Mouse (Mus musculus): ENCODE measurements around the gene Samd3. TPM values are rescaled to one million over a fixed set of nuclear protein-coding genes. Genes with fewer than 3 reads are reported as not detected.

Samd3 gene
- polyA plus RNA-seq, 1 experiment from 2014 or later: 0.08 TPM

DNA sequence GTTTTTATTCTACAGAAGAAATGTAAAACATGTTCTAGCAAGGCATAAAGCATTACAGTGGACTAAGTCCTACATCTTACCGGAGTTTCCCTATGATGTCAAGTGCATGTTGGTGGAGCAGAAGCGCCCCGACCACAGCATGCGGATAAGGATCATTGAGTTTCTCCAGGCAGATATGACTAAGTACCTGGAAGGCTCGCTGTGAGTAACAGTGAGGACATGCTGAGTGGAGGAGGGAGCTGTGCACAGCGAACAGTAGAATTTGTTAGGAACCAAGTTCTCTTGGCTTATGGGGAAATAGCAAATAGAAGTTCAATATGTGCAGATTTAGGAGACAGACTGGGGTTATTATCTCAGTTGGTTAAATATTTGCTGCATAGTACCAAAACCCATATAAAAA is 15.0 kb downstream of the Samd3 start:
- WGBS: 86% methylated on average over 6 of the region's 6 CpGs
- H3K9me3 ChIP-seq (replicated peaks): no peaks in the 10 kb centered on the region
- H3K4me1 ChIP-seq: 0 out of 2 replicates have a peak, but pooled peaks cover 3% of the 10 kb centered on the region
- DNase-seq (ENCODE audit: low spot score): no peak
- H3K36me3 ChIP-seq: no peaks in the 10 kb centered on the region
- H3K4me3 ChIP-seq: no peak overlapping the region
- H3K27ac ChIP-seq: no peak overlapping the region
- H3K27me3 ChIP-seq (ENCODE audit: low read depth, poor library complexity, severe bottlenecking): no peaks in the 10 kb centered on the region

GRCm38 (mm10) chr10:26249426-26250165 is 20.1 kb downstream of the Samd3 start:
- no peaks in the 10 kb centered on the region for H3K36me3 ChIP-seq
- no peaks in the 10 kb centered on the region for H3K4me1 ChIP-seq
- H3K27ac ChIP-seq: no peak overlapping the region
- no peaks in the 10 kb centered on the region for H3K9me3 ChIP-seq (replicated peaks)
- H3K27me3 ChIP-seq (ENCODE audit: low read depth, poor library complexity, severe bottlenecking): no peaks in the 10 kb centered on the region
- WGBS: 91% methylated on average over 7 of the region's 7 CpGs
- H3K4me3 ChIP-seq: no peak overlapping the region
- DNase-seq (ENCODE audit: low spot score): no peak

GRCm38 (mm10) chr10:26259908-26260307 is 30.4 kb downstream of the Samd3 start:
- Histone ChIP-seq H3K4me1 (no peaks in the 10 kb centered on the region), H3K36me3 (no peaks in the 10 kb centered on the region), H3K4me3 (no peak overlapping the region), H3K27ac (no peak overlapping the region), H3K27me3 (ENCODE audit: low read depth, poor library complexity, severe bottlenecking) (no peaks in the 10 kb centered on the region), H3K9me3 (replicated peaks) (no peaks in the 10 kb centered on the region)
- 82% methylated on average over 4 of the region's 4 CpGs for WGBS
- no peak for DNase-seq (ENCODE audit: low spot score)

- Histone ChIP-seq H3K36me3 (no peaks in the 10 kb centered on the region), H3K9me3 (replicated peaks) (no peaks in the 10 kb centered on the region), H3K27me3 (ENCODE audit: low read depth, poor library complexity, severe bottlenecking) (no peaks in the 10 kb centered on the region), H3K4me3 (no peak overlapping the region), H3K27ac (no peak overlapping the region), H3K4me1 (peaks cover 10% of the 10 kb centered on the region)
- 82% methylated on average over 3 of the region's 3 CpGs for WGBS
- DNase-seq (ENCODE audit: low spot score): no peak
Observed at GRCm38 (mm10) chr10:26263744-26264459, 34.4 kb downstream of the Samd3 start.

- H3K27me3 ChIP-seq (ENCODE audit: low read depth, poor library complexity, severe bottlenecking): no peaks in the 10 kb centered on the region
- no peaks in the 10 kb centered on the region for H3K4me1 ChIP-seq
- no peak overlapping the region for H3K4me3 ChIP-seq
- 96% methylated on average over 6 of the region's 6 CpGs for WGBS
- peaks cover 74% of the 10 kb centered on the region for H3K36me3 ChIP-seq
- no peaks in the 10 kb centered on the region for H3K9me3 ChIP-seq (replicated peaks)
- DNase-seq (ENCODE audit: low spot score): no peak
- no peak overlapping the region for H3K27ac ChIP-seq
Observed at GRCm38 (mm10) chr10:26275414-26275813, 45.9 kb downstream of the Samd3 start.

DNA sequence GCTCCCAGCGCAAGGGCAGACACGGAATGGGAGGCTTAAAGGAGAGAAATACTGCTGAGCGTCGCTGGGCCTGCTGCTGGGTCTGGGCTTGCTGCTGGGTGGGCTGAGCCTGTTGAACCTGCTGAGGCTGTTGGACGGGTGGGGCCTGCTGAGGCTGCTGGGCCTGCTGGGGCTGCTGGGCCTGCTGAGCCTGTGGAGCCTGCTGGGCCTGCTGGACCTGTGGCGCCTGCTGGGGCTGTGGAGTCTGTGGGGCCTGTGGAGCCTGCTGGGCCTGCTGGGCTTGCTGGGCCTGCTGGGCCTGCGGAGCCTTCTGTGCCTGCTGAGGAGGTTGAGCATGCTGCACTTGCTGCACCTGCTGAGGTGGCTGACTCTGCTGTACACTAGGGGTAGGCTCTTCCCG is 50.5 kb downstream of the Samd3 start:
- Histone ChIP-seq H3K9me3 (replicated peaks) (no peaks in the 10 kb centered on the region), H3K27me3 (ENCODE audit: low read depth, poor library complexity, severe bottlenecking) (no peaks in the 10 kb centered on the region), H3K27ac (no peak overlapping the region), H3K4me3 (no peak overlapping the region), H3K4me1 (no peaks in the 10 kb centered on the region), H3K36me3 (peaks cover 88% of the 10 kb centered on the region)
- WGBS: 69% methylated on average over 8 of the region's 8 CpGs
- DNase-seq (ENCODE audit: low spot score): no peak

- H3K27me3 ChIP-seq (ENCODE audit: low read depth, poor library complexity, severe bottlenecking): no peaks in the 10 kb centered on the region
- H3K4me3 ChIP-seq: no peak overlapping the region
- H3K36me3 ChIP-seq: peaks cover 85% of the 10 kb centered on the region
- no peak for DNase-seq (ENCODE audit: low spot score)
- no peaks in the 10 kb centered on the region for H3K4me1 ChIP-seq
- WGBS: 90% methylated on average over 7 of the region's 7 CpGs
- H3K27ac ChIP-seq: no peak overlapping the region
- no peaks in the 10 kb centered on the region for H3K9me3 ChIP-seq (replicated peaks)
Observed at GRCm38 (mm10) chr10:26287136-26287535, 57.6 kb downstream of the Samd3 start.

- H3K4me3 ChIP-seq: no peak overlapping the region
- peaks cover 92% of the 10 kb centered on the region for H3K36me3 ChIP-seq
- H3K27me3 ChIP-seq (ENCODE audit: low read depth, poor library complexity, severe bottlenecking): no peaks in the 10 kb centered on the region
- no peaks in the 10 kb centered on the region for H3K4me1 ChIP-seq
- no peak for DNase-seq (ENCODE audit: low spot score)
- no peaks in the 10 kb centered on the region for H3K9me3 ChIP-seq (replicated peaks)
- no peak overlapping the region for H3K27ac ChIP-seq
- WGBS: 94% methylated on average over 3 of the region's 3 CpGs
Observed at GRCm38 (mm10) chr10:26297200-26297599, 67.7 kb downstream of the Samd3 start.

GRCm38 (mm10) chr10:26297626-26298025 is 68.1 kb downstream of the Samd3 start:
- no peaks in the 10 kb centered on the region for H3K4me1 ChIP-seq
- no peak for DNase-seq (ENCODE audit: low spot score)
- H3K27me3 ChIP-seq (ENCODE audit: low read depth, poor library complexity, severe bottlenecking): no peaks in the 10 kb centered on the region
- peaks cover 92% of the 10 kb centered on the region for H3K36me3 ChIP-seq
- 90% methylated on average over 7 of the region's 7 CpGs for WGBS
- H3K9me3 ChIP-seq (replicated peaks): no peaks in the 10 kb centered on the region
- H3K27ac ChIP-seq: no peak overlapping the region
- H3K4me3 ChIP-seq: no peak overlapping the region

GRCm38 (mm10) chr10:26302336-26302735 is 72.8 kb downstream of the Samd3 start:
- H3K9me3 ChIP-seq (replicated peaks): no peaks in the 10 kb centered on the region
- 96% methylated on average over 4 of the region's 4 CpGs for WGBS
- H3K27me3 ChIP-seq (ENCODE audit: low read depth, poor library complexity, severe bottlenecking): no peaks in the 10 kb centered on the region
- no peak overlapping the region for H3K4me3 ChIP-seq
- H3K27ac ChIP-seq: no peak overlapping the region
- DNase-seq (ENCODE audit: low spot score): no peak
- no peaks in the 10 kb centered on the region for H3K4me1 ChIP-seq
- H3K36me3 ChIP-seq: peaks cover 82% of the 10 kb centered on the region

DNA sequence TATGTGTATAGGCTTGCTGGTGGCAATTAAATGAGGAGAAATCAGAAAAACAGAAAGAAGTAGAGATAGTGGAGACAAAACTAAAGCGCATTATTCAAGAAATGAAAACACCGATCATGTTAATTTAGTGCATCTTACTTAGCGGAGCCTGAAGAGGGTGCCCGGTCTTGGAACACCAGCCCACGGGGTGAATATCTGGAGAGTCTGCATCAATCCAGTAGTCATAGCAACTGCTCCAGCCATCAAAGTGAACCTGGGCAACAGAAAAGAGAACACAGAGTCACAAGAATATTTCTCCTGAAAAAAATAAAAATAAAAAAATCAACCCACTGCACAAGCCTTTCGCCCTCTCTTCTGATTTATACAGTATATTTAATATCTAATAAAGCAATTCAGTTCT is 74.0 kb downstream of the Samd3 start:
- H3K4me3 ChIP-seq: no peak overlapping the region
- H3K36me3 ChIP-seq: peaks cover 82% of the 10 kb centered on the region
- no peak overlapping the region for H3K27ac ChIP-seq
- no peaks in the 10 kb centered on the region for H3K27me3 ChIP-seq (ENCODE audit: low read depth, poor library complexity, severe bottlenecking)
- H3K4me1 ChIP-seq: no peaks in the 10 kb centered on the region
- no peaks in the 10 kb centered on the region for H3K9me3 ChIP-seq (replicated peaks)
- WGBS: 95% methylated on average over 6 of the region's 6 CpGs
- DNase-seq (ENCODE audit: low spot score): no peak

DNA sequence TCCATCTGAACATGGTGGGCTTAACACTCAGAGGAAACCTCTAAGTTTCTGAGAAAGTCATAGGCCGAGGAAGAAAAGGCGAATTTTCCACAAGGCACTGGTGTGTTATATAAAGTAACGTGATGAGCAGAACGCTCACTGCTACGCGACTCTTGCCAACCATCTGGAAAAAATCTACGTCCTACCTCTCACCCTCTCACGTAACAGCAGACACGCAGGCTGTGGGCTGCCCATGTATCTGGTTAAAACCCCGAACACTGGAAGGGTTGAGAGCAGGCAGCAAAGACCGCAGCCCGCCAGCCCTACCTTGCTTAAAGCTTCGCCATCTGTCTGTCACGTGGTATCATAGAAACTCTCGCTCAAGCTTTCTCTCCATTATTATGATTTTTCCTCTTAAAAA is 84.8 kb downstream of the Samd3 start:
- Histone ChIP-seq H3K4me3 (no peak overlapping the region), H3K4me1 (no peaks in the 10 kb centered on the region), H3K27me3 (ENCODE audit: low read depth, poor library complexity, severe bottlenecking) (no peaks in the 10 kb centered on the region), H3K27ac (no peak overlapping the region), H3K9me3 (replicated peaks) (no peaks in the 10 kb centered on the region), H3K36me3 (peaks cover 94% of the 10 kb centered on the region)
- WGBS: 90% methylated on average over 15 of the region's 15 CpGs
- no peak for DNase-seq (ENCODE audit: low spot score)

DNA sequence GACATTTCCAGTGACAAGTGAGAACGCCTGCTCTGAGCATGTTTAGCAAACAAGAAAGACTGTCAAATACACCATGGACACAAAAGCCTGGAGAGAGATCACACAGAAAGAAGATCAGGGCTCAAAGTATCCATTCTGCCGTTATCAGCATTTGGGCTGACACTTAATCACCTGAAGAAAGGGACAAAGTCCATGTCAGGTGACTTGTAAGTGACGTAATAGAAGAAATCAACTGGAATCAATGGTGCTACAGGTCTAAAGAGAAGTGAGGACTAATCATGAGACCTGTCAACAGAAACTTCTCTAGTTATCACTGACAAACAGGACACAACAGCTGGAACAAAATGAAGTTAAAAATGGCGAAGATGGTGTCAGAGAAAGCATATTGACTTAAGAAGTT is 91.2 kb downstream of the Samd3 start:
- no peak for DNase-seq (ENCODE audit: low spot score)
- H3K27ac ChIP-seq: no peak overlapping the region
- WGBS: 91% methylated on average over 4 of the region's 4 CpGs
- no peak overlapping the region for H3K4me3 ChIP-seq
- no peaks in the 10 kb centered on the region for H3K9me3 ChIP-seq (replicated peaks)
- no peaks in the 10 kb centered on the region for H3K4me1 ChIP-seq
- peaks cover 90% of the 10 kb centered on the region for H3K36me3 ChIP-seq
- H3K27me3 ChIP-seq (ENCODE audit: low read depth, poor library complexity, severe bottlenecking): no peaks in the 10 kb centered on the region
